14 mouse cellular contexts compared by ENCODE assay signal in the genomic region with DNA sequence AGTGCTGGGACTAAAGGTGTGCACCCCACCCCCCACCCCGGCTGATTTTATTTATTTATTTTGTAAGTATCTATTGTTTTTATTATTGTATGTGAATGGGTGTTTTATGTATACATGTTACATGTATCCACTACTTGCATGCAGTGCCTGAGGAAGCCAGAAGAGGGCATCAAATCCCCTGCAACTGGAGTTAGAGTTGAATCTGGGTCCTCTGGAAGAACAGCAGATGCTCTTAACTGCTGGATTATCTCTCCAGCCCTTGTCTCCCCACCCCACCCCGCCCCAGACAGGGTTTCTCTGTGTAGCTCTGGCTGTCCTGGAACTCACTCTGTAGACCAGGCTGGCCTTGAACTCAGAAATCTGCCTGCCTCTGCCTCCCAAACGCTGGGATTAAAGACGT. TPM values are rescaled to one million over a fixed set of nuclear protein-coding genes. Genes with fewer than 3 reads are reported as not detected.
DNase-seq lines count a peak whose midpoint lies in the region; ATAC-seq and TF ChIP-seq lines count a peak whose summit lies in the region.
"Had no signal": no experiment of that assay in that cellular context is flagged by ENCODE, and none has a peak within 500 bp of the region (broad histone marks: within the 10 kb centered on the region; RNA-seq: fewer than 3 reads in every experiment).

No protein-coding gene starts in this region.

- peak; percentile 27; the same call in 1 of the 2 replicates for TF ChIP-seq CTCF in hindbrain, postnatal 0 days (IDR thresholded peaks at IDR 0.05; ENCODE audit: low read depth)
- TF ChIP-seq CTCF in midbrain, postnatal 0 days (IDR thresholded peaks at IDR 0.05) = peak; percentile 30; the same call in 1 of the 2 replicates
- peak; percentile 66 for TF ChIP-seq CTCF in liver, embryonic 14.5 days (IDR thresholded peaks at IDR 0.05; ENCODE audit: low read depth)

- no peak overlapping the region for H3K9ac ChIP-seq in hindbrain, postnatal 0 days (replicated peaks; ENCODE audit: low read length)
- no peak overlapping the region for H3K9ac ChIP-seq in hindbrain, embryonic 13.5 days
- no peak overlapping the region for H3K9ac ChIP-seq in midbrain, postnatal 0 days (replicated peaks; ENCODE audit: low read length, poor library complexity, severe bottlenecking)
- no peak overlapping the region for H3K9ac ChIP-seq in midbrain, embryonic 15.5 days
- no peak overlapping the region for H3K9ac ChIP-seq in liver, embryonic 14.5 days (replicated peaks)
- H3K9ac ChIP-seq in midbrain, embryonic 13.5 days (replicated peaks) = no peak overlapping the region
- H3K9ac ChIP-seq: hindbrain, embryonic 15.5 days; limb, embryonic 13.5 days had no signal

- no peak for TF ChIP-seq EP300 in liver, embryonic 14.5 days (IDR thresholded peaks at IDR 0.05; ENCODE audit: low read depth)

- no peaks in the 10 kb centered on the region for H3K9me3 ChIP-seq in hindbrain, postnatal 0 days (ENCODE audit: low read length)
- no peaks in the 10 kb centered on the region for H3K9me3 ChIP-seq in hindbrain, embryonic 13.5 days
- no peaks in the 10 kb centered on the region for H3K9me3 ChIP-seq in midbrain, postnatal 0 days (ENCODE audit: low read length)
- H3K9me3 ChIP-seq in midbrain, embryonic 15.5 days = no peaks in the 10 kb centered on the region
- H3K9me3 ChIP-seq in liver, embryonic 14.5 days (ENCODE audit: control insufficient read depth, low read length) = no peaks in the 10 kb centered on the region
- H3K9me3 ChIP-seq in midbrain, embryonic 13.5 days = no peaks in the 10 kb centered on the region
- H3K9me3 ChIP-seq: forebrain, embryonic 10.5 days; hindbrain, embryonic 15.5 days; limb, embryonic 13.5 days had no signal

- WGBS in hindbrain, postnatal 0 days = 91% methylated on average over 4 of the region's 4 CpGs
- WGBS in hindbrain, embryonic 13.5 days = 92% methylated on average over 4 of the region's 4 CpGs
- 74% methylated on average over 4 of the region's 4 CpGs for WGBS in midbrain, postnatal 0 days
- WGBS in midbrain, embryonic 15.5 days = 77% methylated on average over 4 of the region's 4 CpGs
- 72% methylated on average over 4 of the region's 4 CpGs for WGBS in liver, embryonic 14.5 days (ENCODE audit: insufficient replicate concordance)
- 76% methylated on average over 4 of the region's 4 CpGs for WGBS in midbrain, embryonic 13.5 days

- no peak for ATAC-seq in hindbrain, postnatal 0 days
- no peak for ATAC-seq in hindbrain, embryonic 13.5 days (ENCODE audit: low FRiP score)
- no peak for ATAC-seq in midbrain, postnatal 0 days (ENCODE audit: low FRiP score)
- ATAC-seq in midbrain, embryonic 15.5 days (replicated peaks) = no peak
- peak; percentile 52; the same call in 1 of the 2 replicates for ATAC-seq in liver, embryonic 14.5 days (ENCODE audit: insufficient read depth)
- no peak for ATAC-seq in activated CD4-positive, CD25-positive, alpha-beta regulatory T cell, adult 4 months
- no peak for ATAC-seq in midbrain, embryonic 13.5 days

- DNase-seq in hindbrain, postnatal 0 days (ENCODE audit: low spot score) = no peak
- DNase-seq in midbrain, postnatal 0 days (ENCODE audit: low spot score) = no peak
- peak in 1 of 3 experiments; percentile 17 for DNase-seq in liver, embryonic 14.5 days (ENCODE audit: low read depth in 3 of 3, low spot score in 3 of 3)
- no peak for DNase-seq in urinary bladder, postnatal 36 days (ENCODE audit: low spot score in 2 of 2)
- DNase-seq: cerebellum, adult 9-10 months; gastrocnemius, postnatal 10 days had no signal

- no peak overlapping the region for H3K4me2 ChIP-seq in hindbrain, postnatal 0 days (ENCODE audit: low read depth, low read length)
- H3K4me2 ChIP-seq in hindbrain, embryonic 13.5 days = no peak overlapping the region
- H3K4me2 ChIP-seq in midbrain, postnatal 0 days (ENCODE audit: low read depth, low read length, poor library complexity, severe bottlenecking) = no peak overlapping the region
- H3K4me2 ChIP-seq in midbrain, embryonic 15.5 days = no peak overlapping the region
- no peak overlapping the region for H3K4me2 ChIP-seq in liver, embryonic 14.5 days (ENCODE audit: low read depth)
- H3K4me2 ChIP-seq in midbrain, embryonic 13.5 days (replicated peaks) = no peak overlapping the region
- H3K4me2 ChIP-seq: hindbrain, embryonic 15.5 days; limb, embryonic 13.5 days had no signal

- H3K4me1 ChIP-seq in hindbrain, postnatal 0 days (ENCODE audit: insufficient read depth, low read length) = no peaks in the 10 kb centered on the region
- peaks cover 13% of the 10 kb centered on the region; the same call in 1 of the 2 replicates for H3K4me1 ChIP-seq in hindbrain, embryonic 13.5 days (replicated peaks)
- no peaks in the 10 kb centered on the region for H3K4me1 ChIP-seq in midbrain, postnatal 0 days (ENCODE audit: insufficient read depth, low read length)
- H3K4me1 ChIP-seq in midbrain, embryonic 15.5 days = no peaks in the 10 kb centered on the region
- H3K4me1 ChIP-seq in liver, embryonic 14.5 days (replicated peaks; ENCODE audit: control insufficient read depth in 2 of 2, insufficient read depth in 2 of 2, low read length in 1 of 2) = no peaks in the 10 kb centered on the region
- H3K4me1 ChIP-seq in midbrain, embryonic 13.5 days (replicated peaks) = peaks cover 16% of the 10 kb centered on the region
- H3K4me1 ChIP-seq: limb, embryonic 13.5 days had no signal

- no peak overlapping the region for H3K4me3 ChIP-seq in hindbrain, postnatal 0 days (ENCODE audit: low read length)
- no peak overlapping the region for H3K4me3 ChIP-seq in hindbrain, embryonic 13.5 days
- H3K4me3 ChIP-seq in midbrain, postnatal 0 days (ENCODE audit: low read depth, low read length) = no peak overlapping the region
- no peak overlapping the region for H3K4me3 ChIP-seq in midbrain, embryonic 15.5 days
- no peak overlapping the region for H3K4me3 ChIP-seq in liver, embryonic 14.5 days (ENCODE audit: insufficient read depth in 1 of 2, low read depth in 2 of 2, low read length in 2 of 2)
- no peak overlapping the region for H3K4me3 ChIP-seq in midbrain, embryonic 13.5 days (replicated peaks)
- H3K4me3 ChIP-seq: forebrain, embryonic 10.5 days; hindbrain, embryonic 15.5 days; limb, embryonic 13.5 days; myocyte had no signal

- H3K36me3 ChIP-seq in hindbrain, postnatal 0 days (ENCODE audit: insufficient read depth, low read length) = no peaks in the 10 kb centered on the region
- no peaks in the 10 kb centered on the region for H3K36me3 ChIP-seq in hindbrain, embryonic 13.5 days
- H3K36me3 ChIP-seq in midbrain, postnatal 0 days (ENCODE audit: insufficient read depth, low read length) = no peaks in the 10 kb centered on the region
- H3K36me3 ChIP-seq in midbrain, embryonic 15.5 days (replicated peaks) = no peaks in the 10 kb centered on the region
- H3K36me3 ChIP-seq in liver, embryonic 14.5 days (replicated peaks; ENCODE audit: control insufficient read depth, insufficient read depth, low read depth) = peaks cover 20% of the 10 kb centered on the region
- H3K36me3 ChIP-seq in midbrain, embryonic 13.5 days = no peaks in the 10 kb centered on the region
- H3K36me3 ChIP-seq: hindbrain, embryonic 15.5 days had no signal

- H3K27ac ChIP-seq in hindbrain, postnatal 0 days = no peak overlapping the region
- H3K27ac ChIP-seq in hindbrain, embryonic 13.5 days = no peak overlapping the region
- H3K27ac ChIP-seq in midbrain, postnatal 0 days (ENCODE audit: low read depth, low read length) = no peak overlapping the region
- H3K27ac ChIP-seq in midbrain, embryonic 15.5 days = no peak overlapping the region
- H3K27ac ChIP-seq in liver, embryonic 14.5 days = no peak overlapping the region
- H3K27ac ChIP-seq in midbrain, embryonic 13.5 days = no peak overlapping the region
- H3K27ac ChIP-seq: forebrain, embryonic 10.5 days; hindbrain, embryonic 15.5 days; limb, embryonic 13.5 days had no signal

- H3K27me3 ChIP-seq in hindbrain, postnatal 0 days (ENCODE audit: insufficient read depth, low read length) = no peaks in the 10 kb centered on the region
- H3K27me3 ChIP-seq in hindbrain, embryonic 13.5 days = no peaks in the 10 kb centered on the region
- H3K27me3 ChIP-seq in midbrain, postnatal 0 days (ENCODE audit: insufficient read depth, low read length) = no peaks in the 10 kb centered on the region
- H3K27me3 ChIP-seq in midbrain, embryonic 15.5 days (replicated peaks) = no peaks in the 10 kb centered on the region
- no peaks in the 10 kb centered on the region for H3K27me3 ChIP-seq in liver, embryonic 14.5 days (ENCODE audit: control insufficient read depth, insufficient read depth, low read length)
- no peaks in the 10 kb centered on the region for H3K27me3 ChIP-seq in midbrain, embryonic 13.5 days
- H3K27me3 ChIP-seq: hindbrain, embryonic 15.5 days; limb, embryonic 13.5 days had no signal

RNA-seq across cellular contexts. Expression of a gene that starts 25.1 kb away (rescaled TPM):
- total RNA-seq in hindbrain, postnatal 0 days (2014; rRNA removed) = 6.3 and 7.0 TPM in 2 replicates
- 4.2 and 4.8 TPM in 2 replicates for polyA plus RNA-seq in hindbrain, postnatal 0 days (2015; fragmentation: Nextera tagmentation; extraction: Ambion mirVana)
- polyA plus RNA-seq in hindbrain, embryonic 13.5 days (2015; fragmentation: Nextera tagmentation; extraction: Ambion mirVana) = 3.2 and 3.8 TPM in 2 replicates
- 5.8 and 6.1 TPM in 2 replicates for total RNA-seq in midbrain, postnatal 0 days (2014; rRNA removed)
- polyA plus RNA-seq in midbrain, postnatal 0 days (2015; fragmentation: Nextera tagmentation; extraction: Ambion mirVana) = 4.3 and 5.1 TPM in 2 replicates
- polyA plus RNA-seq in midbrain, embryonic 15.5 days (2015; fragmentation: Nextera tagmentation; extraction: Ambion mirVana) = 3.9 and 4.4 TPM in 2 replicates
- 0.78 and 0.95 TPM in 2 replicates for polyA plus RNA-seq in liver, embryonic 14.5 days (2012; rRNA removed)
- 1.6 and 2.2 TPM in 2 replicates for polyA plus RNA-seq in liver, embryonic 14.5 days (2014; fragmentation: Nextera tagmentation; extraction: Ambion mirVana)
- polyA plus RNA-seq in activated CD4-positive, CD25-positive, alpha-beta regulatory T cell, adult 4 months (2017; shearing (Covaris generic)) = under 1 TPM; 0.09 to 0.17 TPM
- polyA plus RNA-seq in midbrain, embryonic 13.5 days (2015; fragmentation: Nextera tagmentation; extraction: Ambion mirVana) = 3.0 and 3.7 TPM in 2 replicates

RNA-seq across cellular contexts. Expression of a gene that starts 36.2 kb away (rescaled TPM):
- 33.2 and 44.7 TPM in 2 replicates for total RNA-seq in hindbrain, postnatal 0 days (2014; rRNA removed)
- 26.3 and 30.2 TPM in 2 replicates for polyA plus RNA-seq in hindbrain, postnatal 0 days (2015; fragmentation: Nextera tagmentation; extraction: Ambion mirVana)
- polyA plus RNA-seq in hindbrain, embryonic 13.5 days (2015; fragmentation: Nextera tagmentation; extraction: Ambion mirVana) = 27.1 and 27.2 TPM in 2 replicates
- total RNA-seq in midbrain, postnatal 0 days (2014; rRNA removed) = 48.5 and 58.8 TPM in 2 replicates
- 23.9 and 25.6 TPM in 2 replicates for polyA plus RNA-seq in midbrain, postnatal 0 days (2015; fragmentation: Nextera tagmentation; extraction: Ambion mirVana)
- 24.4 and 25.3 TPM in 2 replicates for polyA plus RNA-seq in midbrain, embryonic 15.5 days (2015; fragmentation: Nextera tagmentation; extraction: Ambion mirVana)
- polyA plus RNA-seq in liver, embryonic 14.5 days (2012; rRNA removed) = 8.4 and 12.2 TPM in 2 replicates
- 11.7 and 12.6 TPM in 2 replicates for polyA plus RNA-seq in liver, embryonic 14.5 days (2014; fragmentation: Nextera tagmentation; extraction: Ambion mirVana)
- polyA plus RNA-seq in activated CD4-positive, CD25-positive, alpha-beta regulatory T cell, adult 4 months (2017; shearing (Covaris generic)) = 10 to 100 TPM; 38.9 to 48.9 TPM
- 33.8 and 35.1 TPM in 2 replicates for polyA plus RNA-seq in midbrain, embryonic 13.5 days (2015; fragmentation: Nextera tagmentation; extraction: Ambion mirVana)

RNA-seq across cellular contexts. Expression of a gene that starts 55.0 kb away (rescaled TPM):
- total RNA-seq in hindbrain, postnatal 0 days (2014; rRNA removed) = 21.7 and 40.5 TPM in 2 replicates
- polyA plus RNA-seq in hindbrain, postnatal 0 days (2015; fragmentation: Nextera tagmentation; extraction: Ambion mirVana) = 60.5 TPM in 2 replicates
- polyA plus RNA-seq in hindbrain, embryonic 13.5 days (2015; fragmentation: Nextera tagmentation; extraction: Ambion mirVana) = 78.4 and 84.6 TPM in 2 replicates
- total RNA-seq in midbrain, postnatal 0 days (2014; rRNA removed) = 27.5 and 43.5 TPM in 2 replicates
- polyA plus RNA-seq in midbrain, postnatal 0 days (2015; fragmentation: Nextera tagmentation; extraction: Ambion mirVana) = 58.1 and 58.4 TPM in 2 replicates
- polyA plus RNA-seq in midbrain, embryonic 15.5 days (2015; fragmentation: Nextera tagmentation; extraction: Ambion mirVana) = 76.2 and 77.9 TPM in 2 replicates
- 29.7 and 45.5 TPM in 2 replicates for polyA plus RNA-seq in liver, embryonic 14.5 days (2012; rRNA removed)
- 50.7 and 53.7 TPM in 2 replicates for polyA plus RNA-seq in liver, embryonic 14.5 days (2014; fragmentation: Nextera tagmentation; extraction: Ambion mirVana)
- polyA plus RNA-seq in activated CD4-positive, CD25-positive, alpha-beta regulatory T cell, adult 4 months (2017; shearing (Covaris generic)) = 100 to 1,000 TPM; 132 to 161 TPM
- 87.6 TPM in 2 replicates for polyA plus RNA-seq in midbrain, embryonic 13.5 days (2015; fragmentation: Nextera tagmentation; extraction: Ambion mirVana)

RNA-seq across cellular contexts. Expression of a gene that starts 58.0 kb away (rescaled TPM):
- total RNA-seq in hindbrain, postnatal 0 days (2014; rRNA removed) = 33.2 and 43.7 TPM in 2 replicates
- polyA plus RNA-seq in hindbrain, postnatal 0 days (2015; fragmentation: Nextera tagmentation; extraction: Ambion mirVana) = 33.7 and 33.9 TPM in 2 replicates
- polyA plus RNA-seq in hindbrain, embryonic 13.5 days (2015; fragmentation: Nextera tagmentation; extraction: Ambion mirVana) = 39.0 and 45.1 TPM in 2 replicates
- total RNA-seq in midbrain, postnatal 0 days (2014; rRNA removed) = 32.1 and 34.2 TPM in 2 replicates
- 38.5 and 41.6 TPM in 2 replicates for polyA plus RNA-seq in midbrain, postnatal 0 days (2015; fragmentation: Nextera tagmentation; extraction: Ambion mirVana)
- polyA plus RNA-seq in midbrain, embryonic 15.5 days (2015; fragmentation: Nextera tagmentation; extraction: Ambion mirVana) = 40.1 and 44.0 TPM in 2 replicates
- 4.4 and 4.7 TPM in 2 replicates for polyA plus RNA-seq in liver, embryonic 14.5 days (2012; rRNA removed)
- 4.4 and 4.9 TPM in 2 replicates for polyA plus RNA-seq in liver, embryonic 14.5 days (2014; fragmentation: Nextera tagmentation; extraction: Ambion mirVana)
- 1 to 10 TPM; 3.3 to 8.7 TPM for polyA plus RNA-seq in activated CD4-positive, CD25-positive, alpha-beta regulatory T cell, adult 4 months (2017; shearing (Covaris generic))
- polyA plus RNA-seq in midbrain, embryonic 13.5 days (2015; fragmentation: Nextera tagmentation; extraction: Ambion mirVana) = 45.0 and 47.9 TPM in 2 replicates
